Mouse (Mus musculus): ENCODE data around the gene Cyp2s1. TPM values are rescaled to one million over a fixed set of nuclear protein-coding genes. Genes with fewer than 3 reads are reported as not detected.

Gene Cyp2s1
- polyA plus RNA-seq, 1 experiment from 2014 or later, result 166 TPM

- Histone ChIP-seq H3K27me3 (ENCODE audit: control insufficient read depth, insufficient read depth, low read length) (no peaks in the 10 kb centered on the region), H3K36me3 (ENCODE audit: control insufficient read depth, insufficient read depth, low read length) (no peaks in the 10 kb centered on the region), H3K9me3 (ENCODE audit: control insufficient read depth, low read length) (no peaks in the 10 kb centered on the region), H3K4me3 (ENCODE audit: low read depth, low read length) (peak overlapping the region; percentile 63), H3K9ac (ENCODE audit: low read length) (peak overlapping the region; percentile 80), H3K4me1 (replicated peaks; ENCODE audit: control insufficient read depth, insufficient read depth) (0 out of 2 replicates have a peak, but pooled peaks cover 4% of the 10 kb centered on the region), H3K27ac (replicated peaks) (peak overlapping the region; percentile 87; the same call in 1 of the 2 replicates), H3K4me2 (replicated peaks; ENCODE audit: low read depth) (peak overlapping the region; percentile 77)
- TF ChIP-seq EP300 (optimal IDR thresholded peaks at IDR 0.05) (no peak), CTCF (IDR thresholded peaks at IDR 0.05; ENCODE audit: low read depth) (no peak)
- 23% methylated on average over 3 of the region's 3 CpGs for WGBS
- DNase-seq (ENCODE audit: low spot score), result no peak
- no peak for ATAC-seq (ENCODE audit: low FRiP score, low TSS enrichment)
These were observed 27.6 kb downstream of the Cyp2s1 start for GRCm38 (mm10) chr7:25789129-25789440.

DNA sequence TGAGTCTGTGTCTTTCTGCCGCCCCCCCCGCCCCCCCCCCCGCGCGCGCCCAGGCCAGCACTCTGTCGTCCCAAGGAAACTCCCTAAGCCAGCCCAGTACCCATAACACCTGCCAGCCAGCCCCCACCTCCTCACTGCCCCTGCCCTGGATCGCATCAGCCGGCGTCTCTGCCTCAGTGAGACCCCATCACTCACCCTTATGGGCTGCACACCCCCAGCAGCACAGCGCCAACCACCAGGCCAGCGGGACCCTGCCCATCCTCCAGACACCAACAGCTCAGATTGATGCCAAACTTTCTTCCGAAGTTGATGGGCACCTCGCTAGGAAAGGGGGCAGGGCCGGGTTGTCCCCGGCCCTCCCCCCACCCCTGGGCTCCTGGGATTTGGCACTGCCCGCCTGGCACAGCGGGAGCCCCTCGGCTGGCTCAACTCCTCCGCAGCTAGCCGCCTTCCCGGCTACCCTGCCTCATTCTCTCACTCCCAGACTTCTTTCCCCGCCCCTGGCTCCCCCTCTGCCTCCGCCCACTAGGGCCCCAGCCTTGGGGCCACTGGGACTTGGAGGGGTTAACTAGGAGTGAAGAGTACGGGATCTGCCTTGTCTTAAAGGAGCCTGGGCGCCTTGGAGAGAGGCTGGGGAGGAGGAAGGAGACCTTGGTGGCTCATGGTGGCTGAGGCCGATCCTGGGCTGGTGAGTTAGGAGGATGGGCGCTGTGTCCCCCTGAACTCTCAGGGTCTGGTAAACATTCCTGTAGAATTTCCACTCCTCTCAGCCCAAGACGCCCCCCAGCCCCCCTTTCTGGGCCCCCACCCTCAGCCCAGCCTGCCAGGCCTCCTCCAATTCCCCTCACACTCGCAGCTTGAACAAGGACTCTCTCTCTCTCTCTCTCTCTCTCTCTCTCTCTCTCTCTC is 28.2 kb downstream of the Cyp2s1 start, which contains the start of gene Axl:
TSS of gene Axl (minus strand) at position 486 of the 909 bp plus-strand sequence.
- no peaks in the 10 kb centered on the region for H3K36me3 ChIP-seq (ENCODE audit: control insufficient read depth, insufficient read depth, low read length)
- H3K27me3 ChIP-seq (ENCODE audit: control insufficient read depth, insufficient read depth, low read length), result no peaks in the 10 kb centered on the region
- peak within 1 kb of the TSS; percentile 63 for H3K4me3 ChIP-seq (ENCODE audit: low read depth, low read length)
- H3K4me2 ChIP-seq (replicated peaks; ENCODE audit: low read depth), result peak within 1 kb of the TSS; percentile 77
- DNase-seq (ENCODE audit: low spot score), result peak; percentile 66
- peak within 1 kb of the TSS; percentile 87 for H3K27ac ChIP-seq (replicated peaks)
- TF ChIP-seq CTCF (IDR thresholded peaks at IDR 0.05; ENCODE audit: low read depth) (no peak), EP300 (optimal IDR thresholded peaks at IDR 0.05) (no peak)
- no peaks in the 10 kb centered on the region for H3K9me3 ChIP-seq (ENCODE audit: control insufficient read depth, low read length)
- WGBS, result under 1% methylated on average over 22 of the region's 30 CpGs
- peak within 1 kb of the TSS; percentile 80 for H3K9ac ChIP-seq (ENCODE audit: low read length)
- peak; percentile 83 for ATAC-seq (ENCODE audit: low FRiP score, low TSS enrichment)
- H3K4me1 ChIP-seq (replicated peaks; ENCODE audit: control insufficient read depth, insufficient read depth), result 0 out of 2 replicates have a peak, but pooled peaks cover 4% of the 10 kb centered on the region

- H3K4me2 ChIP-seq (replicated peaks; ENCODE audit: low read depth), result peak overlapping the region; percentile 77
- H3K27ac ChIP-seq (replicated peaks), result peak overlapping the region; percentile 87
- H3K4me3 ChIP-seq (ENCODE audit: low read depth, low read length), result peak overlapping the region; percentile 63
- 21% methylated on average over 8 of the region's 9 CpGs for WGBS
- H3K27me3 ChIP-seq (ENCODE audit: control insufficient read depth, insufficient read depth, low read length), result no peaks in the 10 kb centered on the region
- H3K9me3 ChIP-seq (ENCODE audit: control insufficient read depth, low read length), result no peaks in the 10 kb centered on the region
- DNase-seq (ENCODE audit: low spot score), result no peak
- H3K36me3 ChIP-seq (ENCODE audit: control insufficient read depth, insufficient read depth, low read length), result no peaks in the 10 kb centered on the region
- peak overlapping the region; percentile 80 for H3K9ac ChIP-seq (ENCODE audit: low read length)
- ATAC-seq (ENCODE audit: low FRiP score, low TSS enrichment), result 0 out of 2 replicates have a peak, but pooled peaks have one; percentile 19
- no peak for TF ChIP-seq EP300 (optimal IDR thresholded peaks at IDR 0.05)
- TF ChIP-seq CTCF (IDR thresholded peaks at IDR 0.05; ENCODE audit: low read depth), result no peak
- 0 out of 2 replicates have a peak, but pooled peaks cover 4% of the 10 kb centered on the region for H3K4me1 ChIP-seq (replicated peaks; ENCODE audit: control insufficient read depth, insufficient read depth)
These were observed 29.1 kb downstream of the Cyp2s1 start for GRCm38 (mm10) chr7:25787456-25788219.

DNA sequence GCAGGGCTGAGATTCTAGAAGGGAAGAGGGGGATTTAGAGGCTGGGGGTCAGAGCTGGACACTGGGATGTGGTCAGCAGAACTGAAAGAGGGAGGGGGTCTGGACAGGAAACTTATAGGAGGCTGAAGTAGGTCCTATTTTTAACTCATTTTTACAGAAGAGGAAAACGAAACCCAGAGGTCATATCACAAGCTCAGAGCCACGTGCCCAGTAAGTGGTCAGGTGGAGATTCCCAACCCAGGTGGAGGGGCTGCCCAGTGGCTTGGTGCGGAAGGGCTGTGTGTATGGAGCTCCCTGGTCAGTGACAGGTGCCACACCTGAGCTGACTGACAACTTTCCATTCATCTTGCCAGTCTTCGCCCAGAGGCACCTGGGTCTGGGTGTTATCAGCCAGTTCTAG is 29.7 kb downstream of the Cyp2s1 start:
- no peak overlapping the region for H3K27ac ChIP-seq (replicated peaks)
- H3K9ac ChIP-seq (ENCODE audit: low read length), result peak overlapping the region; percentile 14; the same call in 1 of the 2 replicates
- peak overlapping the region; percentile 77 for H3K4me2 ChIP-seq (replicated peaks; ENCODE audit: low read depth)
- H3K4me1 ChIP-seq (replicated peaks; ENCODE audit: control insufficient read depth, insufficient read depth), result 0 out of 2 replicates have a peak, but pooled peaks cover 4% of the 10 kb centered on the region
- H3K9me3 ChIP-seq (ENCODE audit: control insufficient read depth, low read length), result no peaks in the 10 kb centered on the region
- no peaks in the 10 kb centered on the region for H3K36me3 ChIP-seq (ENCODE audit: control insufficient read depth, insufficient read depth, low read length)
- DNase-seq (ENCODE audit: low spot score) (no peak), ATAC-seq (ENCODE audit: low FRiP score, low TSS enrichment) (no peak)
- 55% methylated on average over 4 of the region's 4 CpGs for WGBS
- TF ChIP-seq EP300 (optimal IDR thresholded peaks at IDR 0.05) (no peak), CTCF (IDR thresholded peaks at IDR 0.05; ENCODE audit: low read depth) (no peak)
- peak overlapping the region; percentile 63; the same call in 1 of the 2 replicates for H3K4me3 ChIP-seq (ENCODE audit: low read depth, low read length)
- H3K27me3 ChIP-seq (ENCODE audit: control insufficient read depth, insufficient read depth, low read length), result no peaks in the 10 kb centered on the region

DNA sequence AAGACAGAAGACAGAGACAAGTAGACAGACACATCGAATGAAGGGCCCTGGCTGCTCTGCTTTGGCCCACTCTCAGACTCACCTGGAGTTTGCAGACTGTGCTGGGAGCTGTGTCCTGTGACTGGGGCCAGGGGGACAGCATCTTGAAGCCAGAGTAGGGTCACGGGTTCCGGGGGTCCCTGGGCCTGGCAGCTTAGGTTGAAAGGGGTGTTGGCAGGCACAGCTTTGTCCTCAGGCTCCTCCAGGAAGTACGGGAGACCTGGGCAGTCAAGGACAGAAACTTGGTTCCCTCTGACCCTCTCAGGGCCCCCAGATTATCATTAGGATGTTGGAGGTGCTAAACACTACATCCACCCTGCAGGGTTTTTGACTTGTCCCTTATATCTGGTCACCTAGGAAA is 31.0 kb downstream of the Cyp2s1 start:
- peaks cover 9% of the 10 kb centered on the region; the same call in 1 of the 2 replicates for H3K4me1 ChIP-seq (replicated peaks; ENCODE audit: control insufficient read depth, insufficient read depth)
- WGBS, result 72% methylated on average over 4 of the region's 4 CpGs
- H3K9me3 ChIP-seq (ENCODE audit: control insufficient read depth, low read length), result no peaks in the 10 kb centered on the region
- H3K27me3 ChIP-seq (ENCODE audit: control insufficient read depth, insufficient read depth, low read length), result no peaks in the 10 kb centered on the region
- no peak overlapping the region for H3K27ac ChIP-seq (replicated peaks)
- no peak overlapping the region for H3K4me2 ChIP-seq (replicated peaks; ENCODE audit: low read depth)
- H3K36me3 ChIP-seq (ENCODE audit: control insufficient read depth, insufficient read depth, low read length), result no peaks in the 10 kb centered on the region
- TF ChIP-seq EP300 (optimal IDR thresholded peaks at IDR 0.05) (no peak), CTCF (IDR thresholded peaks at IDR 0.05; ENCODE audit: low read depth) (no peak)
- DNase-seq (ENCODE audit: low spot score) (no peak), ATAC-seq (ENCODE audit: low FRiP score, low TSS enrichment) (no peak)
- H3K9ac ChIP-seq (ENCODE audit: low read length), result no peak overlapping the region
- no peak overlapping the region for H3K4me3 ChIP-seq (ENCODE audit: low read depth, low read length)

All from stomach, postnatal 0 days (tissue).